Mouse (Mus musculus) liver, adult 2 months (tissue): ENCODE measurements at regions not wholly inside any gene's neighbourhood (a gene's known extent, or its start where the extent isn't known, plus 50 kb on each side); places are given as distances from the start of the nearest gene placed in this dataset.

Experiments used
- CTCF ChIP-seq: fragments of 200-500 bp; IDR thresholded peaks from 2 replicates; pipeline ENCODE4 v1.5.1; 2011; ENCODE audit warnings: low read depth, low read length, control low read depth
- POLR2A ChIP-seq: fragments of 200-500 bp; IDR thresholded peaks from 2 replicates; pipeline ENCODE4 v1.6.1; 2011; ENCODE audit warnings: low read length, control low read depth; ENCODE audit not compliant: insufficient read depth; ENCODE audit errors: extremely low read depth

DNA sequence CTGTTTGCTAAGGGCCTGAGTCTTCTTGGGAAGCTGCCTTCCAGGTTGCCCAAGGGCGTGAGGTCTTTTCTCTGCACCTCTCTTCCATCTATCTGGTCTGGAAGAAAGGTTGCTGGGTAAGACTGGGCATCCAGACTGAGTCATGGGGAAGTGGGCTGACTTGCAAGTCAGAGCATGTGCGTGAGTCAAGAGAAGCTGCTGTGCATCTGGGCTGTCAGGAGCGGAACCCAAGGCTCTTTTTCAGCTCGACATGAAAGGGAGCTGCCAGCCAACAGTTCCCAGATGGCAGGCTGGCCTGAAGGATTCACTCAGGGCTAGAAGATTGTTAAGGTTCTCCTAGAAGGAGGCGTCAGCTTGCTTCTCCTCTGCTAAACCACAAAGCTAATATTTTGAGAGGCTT is 129.3 kb upstream of the Lrig1 start:
- no peak for TF ChIP-seq CTCF
- no peak for TF ChIP-seq POLR2A
